Mouse (Mus musculus): ENCODE data around the gene Ube2e3. TPM values are rescaled to one million over a fixed set of nuclear protein-coding genes. Genes with fewer than 3 reads are reported as not detected.

The Ube2e3 gene
- polyA plus RNA-seq, 2 experiments: 90.2 to 155 TPM

DNA sequence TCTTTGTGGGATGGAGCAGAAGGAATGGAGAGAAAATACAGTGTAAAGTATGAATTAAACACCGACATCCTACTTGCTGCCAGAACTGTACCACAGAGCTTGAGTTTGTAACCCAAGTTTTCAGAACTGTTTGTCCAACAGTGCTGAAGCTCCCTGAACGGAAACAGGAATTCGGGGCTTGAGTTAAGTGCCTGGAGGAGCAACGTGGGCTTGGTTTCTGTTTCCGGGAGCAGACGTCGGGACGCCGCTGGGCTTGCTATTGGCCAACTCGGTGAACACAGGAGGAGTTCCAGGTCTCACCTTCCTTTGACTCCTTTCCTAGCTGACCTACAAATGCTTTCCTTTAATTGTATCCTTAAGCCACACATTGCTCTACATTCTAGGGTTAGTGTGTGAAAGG, 22.2 kb upstream of the Ube2e3 start:
- H3K9ac ChIP-seq (ENCODE audit: low read depth, low read length, severe bottlenecking): no peak overlapping the region
- no peak overlapping the region for H3K4me3 ChIP-seq (replicated peaks; ENCODE audit: low read length)
- no peaks in the 10 kb centered on the region for H3K36me3 ChIP-seq (ENCODE audit: control insufficient read depth, insufficient read depth, low read length)
- WGBS: 74% methylated on average over 10 of the region's 10 CpGs
- no peaks in the 10 kb centered on the region for H3K27me3 ChIP-seq (ENCODE audit: control insufficient read depth, insufficient read depth, low read length)
- no peak overlapping the region for H3K27ac ChIP-seq (replicated peaks; ENCODE audit: low read depth, low read length)
- no peak overlapping the region for H3K4me2 ChIP-seq (replicated peaks; ENCODE audit: low read depth, low read length, severe bottlenecking)
- H3K9me3 ChIP-seq (ENCODE audit: control insufficient read depth, low read length): no peaks in the 10 kb centered on the region
- ATAC-seq (ENCODE audit: low FRiP score, low read depth) (no peak), DNase-seq (ENCODE audit: low spot score) (no peak)
- H3K4me1 ChIP-seq (ENCODE audit: control insufficient read depth, insufficient read depth, low read length): no peaks in the 10 kb centered on the region
- TF ChIP-seq POLR2A (IDR thresholded peaks at IDR 0.05; ENCODE audit: borderline replicate concordance, extremely low read depth, insufficient read depth, insufficient read length): no peak

DNA sequence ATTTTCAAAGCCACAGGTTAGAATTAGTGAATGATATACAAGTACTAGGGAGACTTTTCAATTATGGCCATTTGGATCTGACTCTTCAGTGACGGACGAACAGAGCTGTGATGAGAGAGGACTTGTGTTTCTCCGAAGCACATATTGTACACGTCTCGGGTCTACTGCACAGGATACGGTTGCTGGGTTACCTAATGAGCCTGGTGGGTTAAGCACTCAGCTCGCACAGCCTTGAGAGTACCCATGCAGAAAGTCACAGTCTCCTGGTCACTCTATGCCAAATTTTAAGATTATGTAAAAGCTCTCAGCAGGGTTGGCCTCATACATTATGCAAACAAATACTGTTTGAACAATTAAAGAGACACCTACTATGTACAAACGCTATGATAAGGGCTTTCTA, 13.6 kb upstream of the Ube2e3 start:
- Histone ChIP-seq H3K9ac (ENCODE audit: low read depth, low read length, severe bottlenecking) (no peak overlapping the region), H3K4me2 (replicated peaks; ENCODE audit: low read depth, low read length, severe bottlenecking) (no peak overlapping the region), H3K27ac (replicated peaks; ENCODE audit: low read depth, low read length) (no peak overlapping the region), H3K9me3 (ENCODE audit: control insufficient read depth, low read length) (no peaks in the 10 kb centered on the region), H3K27me3 (ENCODE audit: control insufficient read depth, insufficient read depth, low read length) (no peaks in the 10 kb centered on the region), H3K4me1 (ENCODE audit: control insufficient read depth, insufficient read depth, low read length) (no peaks in the 10 kb centered on the region), H3K4me3 (replicated peaks; ENCODE audit: low read length) (no peak overlapping the region), H3K36me3 (ENCODE audit: control insufficient read depth, insufficient read depth, low read length) (no peaks in the 10 kb centered on the region)
- TF ChIP-seq POLR2A (IDR thresholded peaks at IDR 0.05; ENCODE audit: borderline replicate concordance, extremely low read depth, insufficient read depth, insufficient read length): no peak
- 82% methylated on average over 8 of the region's 8 CpGs for WGBS
- ATAC-seq (ENCODE audit: low FRiP score, low read depth): no peak
- no peak for DNase-seq (ENCODE audit: low spot score)

DNA sequence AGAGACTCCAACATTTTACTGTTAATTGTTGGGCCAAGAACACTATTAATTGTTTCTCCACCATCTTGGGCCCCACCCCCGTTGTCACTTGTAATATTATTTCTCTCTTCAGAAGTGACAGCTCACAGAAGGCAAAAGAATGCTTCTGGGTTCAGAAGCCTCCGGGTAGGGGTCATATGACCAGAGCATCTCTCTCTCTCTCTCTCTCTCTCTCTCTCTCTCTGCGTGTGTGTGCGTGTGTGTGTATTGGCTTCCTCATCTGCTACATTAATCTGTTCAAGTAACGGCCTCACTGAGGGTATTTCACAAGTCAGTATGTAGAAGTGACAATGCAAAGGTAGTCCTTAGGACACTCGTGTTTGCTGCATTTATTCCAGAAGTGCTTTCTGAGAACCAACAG, 9.3 kb upstream of the Ube2e3 start:
- 80% methylated on average over 6 of the region's 6 CpGs for WGBS
- Histone ChIP-seq H3K4me1 (ENCODE audit: control insufficient read depth, insufficient read depth, low read length) (no peaks in the 10 kb centered on the region), H3K4me3 (replicated peaks; ENCODE audit: low read length) (no peak overlapping the region), H3K9me3 (ENCODE audit: control insufficient read depth, low read length) (no peaks in the 10 kb centered on the region), H3K36me3 (ENCODE audit: control insufficient read depth, insufficient read depth, low read length) (no peaks in the 10 kb centered on the region), H3K27ac (replicated peaks; ENCODE audit: low read depth, low read length) (no peak overlapping the region), H3K4me2 (replicated peaks; ENCODE audit: low read depth, low read length, severe bottlenecking) (no peak overlapping the region), H3K9ac (ENCODE audit: low read depth, low read length, severe bottlenecking) (no peak overlapping the region), H3K27me3 (ENCODE audit: control insufficient read depth, insufficient read depth, low read length) (no peaks in the 10 kb centered on the region)
- no peak for DNase-seq (ENCODE audit: low spot score)
- TF ChIP-seq POLR2A (IDR thresholded peaks at IDR 0.05; ENCODE audit: borderline replicate concordance, extremely low read depth, insufficient read depth, insufficient read length): no peak
- no peak for ATAC-seq (ENCODE audit: low FRiP score, low read depth)

DNA sequence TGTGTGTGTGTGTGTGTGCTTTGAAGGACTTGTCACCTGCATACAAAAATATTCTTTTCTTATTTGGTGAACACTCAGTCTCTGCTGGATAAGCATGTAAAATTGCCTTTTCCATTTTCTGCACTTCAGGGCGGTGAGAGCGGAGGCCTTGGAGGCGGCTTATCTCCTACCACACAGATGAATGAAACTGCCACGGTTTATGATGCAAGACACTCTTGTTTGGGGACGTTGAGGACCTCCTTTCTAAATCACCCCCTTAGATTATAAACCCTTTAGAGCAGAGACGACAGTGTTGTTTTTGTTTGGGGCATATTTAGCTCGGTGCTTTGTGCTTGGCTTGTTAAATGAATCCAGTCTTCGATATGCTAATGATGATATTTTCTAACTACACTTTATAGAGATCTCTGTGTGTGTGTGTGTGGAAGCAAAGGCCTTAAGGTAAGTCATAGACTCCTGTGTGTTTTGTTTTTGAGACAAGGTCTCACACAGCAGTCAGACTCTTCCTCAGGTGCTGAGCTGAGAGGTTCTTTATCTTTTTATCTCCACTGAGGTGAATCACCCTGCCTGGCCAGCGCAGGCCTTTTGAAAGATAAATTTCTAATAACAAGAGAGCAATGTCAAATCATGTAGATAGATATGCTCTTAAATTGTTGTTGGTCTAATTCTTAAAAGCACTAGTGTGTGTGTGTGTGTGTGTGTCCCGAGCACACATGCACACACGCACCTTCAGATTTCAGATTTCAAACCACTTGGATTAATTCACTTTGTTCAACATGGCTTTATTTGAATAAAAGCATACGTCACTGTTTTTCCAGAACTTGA, 8.4 kb upstream of the Ube2e3 start:
- no peak for ATAC-seq (ENCODE audit: low FRiP score, low read depth)
- no peak for TF ChIP-seq POLR2A (IDR thresholded peaks at IDR 0.05; ENCODE audit: borderline replicate concordance, extremely low read depth, insufficient read depth, insufficient read length)
- no peak overlapping the region for H3K27ac ChIP-seq (replicated peaks; ENCODE audit: low read depth, low read length)
- no peak for DNase-seq (ENCODE audit: low spot score)
- H3K4me3 ChIP-seq (replicated peaks; ENCODE audit: low read length): no peak overlapping the region
- H3K9ac ChIP-seq (ENCODE audit: low read depth, low read length, severe bottlenecking): no peak overlapping the region
- H3K4me1 ChIP-seq (ENCODE audit: control insufficient read depth, insufficient read depth, low read length): no peaks in the 10 kb centered on the region
- H3K36me3 ChIP-seq (ENCODE audit: control insufficient read depth, insufficient read depth, low read length): no peaks in the 10 kb centered on the region
- no peaks in the 10 kb centered on the region for H3K27me3 ChIP-seq (ENCODE audit: control insufficient read depth, insufficient read depth, low read length)
- H3K4me2 ChIP-seq (replicated peaks; ENCODE audit: low read depth, low read length, severe bottlenecking): no peak overlapping the region
- WGBS: 81% methylated on average over 12 of the region's 12 CpGs
- no peaks in the 10 kb centered on the region for H3K9me3 ChIP-seq (ENCODE audit: control insufficient read depth, low read length)

DNA sequence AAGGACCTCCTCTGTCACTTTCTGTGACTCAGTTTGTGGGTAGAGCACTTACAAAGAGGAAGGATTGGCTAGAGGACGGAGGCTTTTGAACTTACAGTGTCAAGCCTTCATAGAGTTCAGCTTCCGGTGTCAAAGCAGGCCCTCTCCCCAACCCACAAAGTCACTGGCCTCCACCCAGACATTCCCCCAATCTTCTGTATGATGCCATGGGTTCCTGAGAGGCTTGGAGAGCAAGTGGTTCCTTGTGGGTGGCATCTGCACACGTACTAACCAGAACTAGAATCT, 7.9 kb upstream of the Ube2e3 start:
- H3K4me3 ChIP-seq (replicated peaks; ENCODE audit: low read length): no peak overlapping the region
- no peak for TF ChIP-seq POLR2A (IDR thresholded peaks at IDR 0.05; ENCODE audit: borderline replicate concordance, extremely low read depth, insufficient read depth, insufficient read length)
- no peak overlapping the region for H3K27ac ChIP-seq (replicated peaks; ENCODE audit: low read depth, low read length)
- 70% methylated on average over 3 of the region's 3 CpGs for WGBS
- no peaks in the 10 kb centered on the region for H3K4me1 ChIP-seq (ENCODE audit: control insufficient read depth, insufficient read depth, low read length)
- H3K36me3 ChIP-seq (ENCODE audit: control insufficient read depth, insufficient read depth, low read length): no peaks in the 10 kb centered on the region
- DNase-seq (ENCODE audit: low spot score) (no peak), ATAC-seq (ENCODE audit: low FRiP score, low read depth) (no peak)
- H3K9ac ChIP-seq (ENCODE audit: low read depth, low read length, severe bottlenecking): no peak overlapping the region
- H3K27me3 ChIP-seq (ENCODE audit: control insufficient read depth, insufficient read depth, low read length): no peaks in the 10 kb centered on the region
- no peak overlapping the region for H3K4me2 ChIP-seq (replicated peaks; ENCODE audit: low read depth, low read length, severe bottlenecking)
- H3K9me3 ChIP-seq (ENCODE audit: control insufficient read depth, low read length): no peaks in the 10 kb centered on the region
